Mouse (Mus musculus) thymus, postnatal 0 days (tissue): ENCODE measurements around the gene Prss38. TPM values are rescaled to one million over a fixed set of nuclear protein-coding genes. Genes with fewer than 3 reads are reported as not detected.
"Not testable (repeated sequence)": the region's sequence is repeated elsewhere in the genome, so short reads cannot be mapped to it uniquely, and the experiment has no call there.

Experiments
- DNase-seq: peaks from one replicate; pipeline ENCODE4 v3.0.0-alpha.2; 2015; ENCODE audit warnings: low spot score
- polyA plus RNA-seq: library from polyadenylated mRNA; unstranded; fragments of >200 nt; fragmentation: Nextera tagmentation; extraction: Ambion mirVana; gene quantifications from 2 replicates; pipeline ENCODE4 v1.2.1, GENCODE M21; 2015

The Prss38 gene
- polyA plus RNA-seq, 1 experiment from 2014 or later, result not detected

GRCm38 (mm10) chr11:59377999-59378398, 2.5 kb upstream of the Prss38 start:
- DNase-seq, result no peak

- no peak for DNase-seq
Measured at GRCm38 (mm10) chr11:59369848-59370247, 5.6 kb downstream of the Prss38 start.

- DNase-seq, result not testable (repeated sequence)
Measured at GRCm38 (mm10) chr11:59367955-59368354, 7.5 kb downstream of the Prss38 start.

- DNase-seq, result no peak
Measured at GRCm38 (mm10) chr11:59366633-59367032, 8.8 kb downstream of the Prss38 start.

- DNase-seq, result no peak
Measured at GRCm38 (mm10) chr11:59366031-59366430, 9.4 kb downstream of the Prss38 start.

- DNase-seq, result no peak
Measured at GRCm38 (mm10) chr11:59364417-59364816, 11.0 kb downstream of the Prss38 start.

GRCm38 (mm10) chr11:59364007-59364406, 11.4 kb downstream of the Prss38 start:
- no peak for DNase-seq

GRCm38 (mm10) chr11:59361291-59361690, 14.2 kb downstream of the Prss38 start:
- DNase-seq, result no peak

GRCm38 (mm10) chr11:59356874-59357289, 18.6 kb downstream of the Prss38 start:
- no peak for DNase-seq

- no peak for DNase-seq
Measured at GRCm38 (mm10) chr11:59354793-59355192, 20.7 kb downstream of the Prss38 start.

- DNase-seq, result no peak
Measured at GRCm38 (mm10) chr11:59350326-59350725, 25.1 kb downstream of the Prss38 start.

GRCm38 (mm10) chr11:59346166-59346910, 29.1 kb downstream of the Prss38 start:
- no peak for DNase-seq

- no peak for DNase-seq
Measured at GRCm38 (mm10) chr11:59342956-59343355, 32.5 kb downstream of the Prss38 start.

- DNase-seq, result no peak
Measured at GRCm38 (mm10) chr11:59338736-59339120, 36.7 kb downstream of the Prss38 start.

GRCm38 (mm10) chr11:59337955-59338735, 37.3 kb downstream of the Prss38 start:
- no peak for DNase-seq

- no peak for DNase-seq
Measured at GRCm38 (mm10) chr11:59336381-59336780, 39.1 kb downstream of the Prss38 start.

- DNase-seq, result no peak
Measured at GRCm38 (mm10) chr11:59335942-59336341, 39.5 kb downstream of the Prss38 start.

GRCm38 (mm10) chr11:59335150-59335549, 40.3 kb downstream of the Prss38 start:
- no peak for DNase-seq

- no peak for DNase-seq
Measured at GRCm38 (mm10) chr11:59332938-59333337, 42.5 kb downstream of the Prss38 start.

- no peak for DNase-seq
Measured at GRCm38 (mm10) chr11:59331167-59331869, 44.1 kb downstream of the Prss38 start.

- DNase-seq, result peak; percentile 59
Measured at GRCm38 (mm10) chr11:59330560-59330959, 44.9 kb downstream of the Prss38 start.

GRCm38 (mm10) chr11:59329616-59330015, 45.8 kb downstream of the Prss38 start:
- no peak for DNase-seq
